Mouse (Mus musculus): ENCODE results near the gene Dcdc2b.

Gene Dcdc2b

GRCm38 (mm10) chr4:129614093-129614492 is at the start of gene Dcdc2b:
Dcdc2b (minus strand) TSS chr4:129614257.
- DNase-seq, result peak; percentile 46

- DNase-seq, result no peak
Measured at GRCm38 (mm10) chr4:129662255-129662813, 48.3 kb upstream of the Dcdc2b start.

- no peak for DNase-seq
Measured at GRCm38 (mm10) chr4:129661584-129661983, 47.5 kb upstream of the Dcdc2b start.

- no peak for DNase-seq
Measured at GRCm38 (mm10) chr4:129654770-129655169, 40.7 kb upstream of the Dcdc2b start.

GRCm38 (mm10) chr4:129650359-129650758 is 36.3 kb upstream of the Dcdc2b start:
- no peak for DNase-seq

- DNase-seq, result no peak
Measured at GRCm38 (mm10) chr4:129648656-129649055, 34.6 kb upstream of the Dcdc2b start.

- no peak for DNase-seq
Measured at GRCm38 (mm10) chr4:129645204-129645603, 31.1 kb upstream of the Dcdc2b start.

- peak; percentile 64 for DNase-seq
Measured at GRCm38 (mm10) chr4:129641756-129642155, 27.7 kb upstream of the Dcdc2b start.

- peak; percentile 99 for DNase-seq
Measured at GRCm38 (mm10) chr4:129640638-129641467, 26.8 kb upstream of the Dcdc2b start, which contains the start of gene Txlna. Txlna (minus strand) TSS chr4:129641065.

- DNase-seq, result peak; percentile 79
Measured at GRCm38 (mm10) chr4:129640101-129640637, 26.1 kb upstream of the Dcdc2b start.

- peak; percentile 58 for DNase-seq
Measured at GRCm38 (mm10) chr4:129639221-129639620, 25.2 kb upstream of the Dcdc2b start.

- no peak for DNase-seq
Measured at GRCm38 (mm10) chr4:129633852-129634251, 19.8 kb upstream of the Dcdc2b start.

- DNase-seq, result peak; percentile 14
Measured at GRCm38 (mm10) chr4:129631867-129632266, 17.8 kb upstream of the Dcdc2b start.

GRCm38 (mm10) chr4:129630944-129631343 is 16.9 kb upstream of the Dcdc2b start:
- peak; percentile 50 for DNase-seq

- peak; percentile 50 for DNase-seq
Measured at GRCm38 (mm10) chr4:129626035-129626434, 12.0 kb upstream of the Dcdc2b start.

- DNase-seq, result peak; percentile 58
Measured at GRCm38 (mm10) chr4:129625496-129625895, 11.4 kb upstream of the Dcdc2b start.

GRCm38 (mm10) chr4:129625029-129625370 is 10.9 kb upstream of the Dcdc2b start:
- peak; percentile 85 for DNase-seq

GRCm38 (mm10) chr4:129624281-129625028 is 10.4 kb upstream of the Dcdc2b start:
- peak; percentile 96 for DNase-seq

- DNase-seq, result peak; percentile 73
Measured at GRCm38 (mm10) chr4:129623681-129624091, 9.6 kb upstream of the Dcdc2b start, which contains the start of gene Ccdc28b. Ccdc28b (minus strand) TSS chr4:129623947.

GRCm38 (mm10) chr4:129622803-129623535 is 8.9 kb upstream of the Dcdc2b start:
- peak; percentile 74 for DNase-seq

GRCm38 (mm10) chr4:129622120-129622802 is 8.2 kb upstream of the Dcdc2b start:
- peak; percentile 75 for DNase-seq

Data from cerebellum, adult 9-11 months (tissue).